Mouse (Mus musculus): ENCODE results near the gene Mfsd13b. TPM values are rescaled to one million over a fixed set of nuclear protein-coding genes. Genes with fewer than 3 reads are reported as not detected.

Mfsd13b gene
- 92.2 TPM for polyA plus RNA-seq (2014; fragmentation: Illumina TruSeq; extraction: RNeasy Lipid Tissue Mini Kit (QIAGEN cat#74804); ENCODE audit: low read depth, low replicate concordance)

GRCm38 (mm10) chr7:120982200-120982841, at the start of gene Mfsd13b, which contains the start of gene Cdr2:
TSS of gene Mfsd13b (plus strand) at chr7:120982509.
TSS of gene Cdr2 (minus strand) at chr7:120982312.

GRCm38 (mm10) chr7:121033856-121034652, 51.7 kb downstream of the Mfsd13b start, which contains the start of gene Mettl9:
TSS of gene Mettl9 (plus strand) at chr7:121034445.

Other genes starting within 250 kb of the Mfsd13b start
- gene Vwa3a, start 243.2 kb upstream of the Mfsd13b start, polyA plus RNA-seq (2014; fragmentation: Illumina TruSeq; extraction: RNeasy Lipid Tissue Mini Kit (QIAGEN cat#74804); ENCODE audit: low read depth, low replicate concordance): 58.7 TPM
- gene Gm5737, start 170.1 kb upstream of the Mfsd13b start, polyA plus RNA-seq (2014; fragmentation: Illumina TruSeq; extraction: RNeasy Lipid Tissue Mini Kit (QIAGEN cat#74804); ENCODE audit: low read depth, low replicate concordance): not detected
- gene Eef2k, start 139.7 kb upstream of the Mfsd13b start, polyA plus RNA-seq (2014; fragmentation: Illumina TruSeq; extraction: RNeasy Lipid Tissue Mini Kit (QIAGEN cat#74804); ENCODE audit: low read depth, low replicate concordance): 2.0 TPM
- 9.1 TPM for gene Polr3e, start 64.8 kb upstream of the Mfsd13b start, polyA plus RNA-seq (2014; fragmentation: Illumina TruSeq; extraction: RNeasy Lipid Tissue Mini Kit (QIAGEN cat#74804); ENCODE audit: low read depth, low replicate concordance)
- gene Cdr2, start 197 bp upstream of the Mfsd13b start, polyA plus RNA-seq (2014; fragmentation: Illumina TruSeq; extraction: RNeasy Lipid Tissue Mini Kit (QIAGEN cat#74804); ENCODE audit: low read depth, low replicate concordance): 32.0 TPM
- 80.5 TPM for gene Mettl9, start 51.9 kb downstream of the Mfsd13b start, polyA plus RNA-seq (2014; fragmentation: Illumina TruSeq; extraction: RNeasy Lipid Tissue Mini Kit (QIAGEN cat#74804); ENCODE audit: low read depth, low replicate concordance)
- 0.66 TPM for gene Igsf6, start 92.1 kb downstream of the Mfsd13b start, polyA plus RNA-seq (2014; fragmentation: Illumina TruSeq; extraction: RNeasy Lipid Tissue Mini Kit (QIAGEN cat#74804); ENCODE audit: low read depth, low replicate concordance)
- 0.07 TPM for gene Otoa, start 99.1 kb downstream of the Mfsd13b start, polyA plus RNA-seq (2014; fragmentation: Illumina TruSeq; extraction: RNeasy Lipid Tissue Mini Kit (QIAGEN cat#74804); ENCODE audit: low read depth, low replicate concordance)